Mouse (Mus musculus) T-cell, adult 2 months (primary cell): ENCODE results near the gene Rbp7.
A peak's percentile ranks its signal among the peaks of the same experiment; 100 is the strongest.
"Not testable (repeated sequence)": the region's sequence is repeated elsewhere in the genome, so short reads cannot be mapped to it uniquely, and the experiment has no call there.

Experiments
- DNase-seq: peaks from one replicate; pipeline ENCODE4 v3.0.0; 2022; ENCODE audit warnings: low spot score

The Rbp7 gene

GRCm38 (mm10) chr4:149457163-149457562 is 2.4 kb upstream of the Rbp7 start:
- DNase-seq, result not testable (repeated sequence)

GRCm38 (mm10) chr4:149454263-149454662 is 515 bp downstream of the Rbp7 start:
- DNase-seq, result no peak

- peak; percentile 59 for DNase-seq
These were observed 1.1 kb downstream of the Rbp7 start for GRCm38 (mm10) chr4:149453656-149454055.

GRCm38 (mm10) chr4:149450636-149451035 is 4.1 kb downstream of the Rbp7 start:
- no peak for DNase-seq

- DNase-seq, result no peak
These were observed 8.5 kb downstream of the Rbp7 start for GRCm38 (mm10) chr4:149446309-149446708.

GRCm38 (mm10) chr4:149445868-149446267 is 8.9 kb downstream of the Rbp7 start:
- DNase-seq, result no peak

GRCm38 (mm10) chr4:149444964-149445701 is 9.6 kb downstream of the Rbp7 start:
- DNase-seq, result peak; percentile 84

- DNase-seq, result no peak
These were observed 10.3 kb downstream of the Rbp7 start for GRCm38 (mm10) chr4:149444465-149444864.

GRCm38 (mm10) chr4:149442436-149442835 is 12.3 kb downstream of the Rbp7 start:
- no peak for DNase-seq

GRCm38 (mm10) chr4:149440576-149440975 is 14.2 kb downstream of the Rbp7 start:
- DNase-seq, result no peak

GRCm38 (mm10) chr4:149431887-149432286 is 22.9 kb downstream of the Rbp7 start:
- DNase-seq, result not testable (repeated sequence)

GRCm38 (mm10) chr4:149429592-149429991 is 25.2 kb downstream of the Rbp7 start:
- DNase-seq, result no peak

GRCm38 (mm10) chr4:149426325-149427199 is 28.2 kb downstream of the Rbp7 start, which contains the start of gene Ube4b:
Gene Ube4b (minus strand): TSS chr4:149426749.
- DNase-seq, result peak; percentile 96

- no peak for DNase-seq
These were observed 28.9 kb downstream of the Rbp7 start for GRCm38 (mm10) chr4:149425801-149426292.

GRCm38 (mm10) chr4:149424755-149425154 is 30.0 kb downstream of the Rbp7 start:
- no peak for DNase-seq

- DNase-seq, result no peak
These were observed 36.9 kb downstream of the Rbp7 start for GRCm38 (mm10) chr4:149417854-149418365.

GRCm38 (mm10) chr4:149416986-149417385 is 37.8 kb downstream of the Rbp7 start:
- DNase-seq, result no peak

GRCm38 (mm10) chr4:149416417-149416816 is 38.4 kb downstream of the Rbp7 start:
- no peak for DNase-seq

- DNase-seq, result no peak
These were observed 39.1 kb downstream of the Rbp7 start for GRCm38 (mm10) chr4:149415651-149416169.

GRCm38 (mm10) chr4:149414259-149414658 is 40.5 kb downstream of the Rbp7 start:
- no peak for DNase-seq

GRCm38 (mm10) chr4:149409759-149410158 is 45.0 kb downstream of the Rbp7 start:
- DNase-seq, result no peak

GRCm38 (mm10) chr4:149408331-149408730 is 46.4 kb downstream of the Rbp7 start:
- no peak for DNase-seq
